Mouse (Mus musculus) mammary gland, adult 2 months (tissue): Measurements from ENCODE around the gene Tmem238l. TPM values are rescaled to one million over a fixed set of nuclear protein-coding genes. Genes with fewer than 3 reads are reported as not detected.

Experiments used
- polyA plus RNA-seq: library from polyadenylated mRNA; depleted of rRNA; stranded (reverse); fragments of >200 nt; gene quantifications from 2 replicates; pipeline ENCODE4 v1.2.3, GENCODE M21; 2012; ENCODE audit warnings: low replicate concordance; rRNA removed

The Tmem238l gene
- 0.25 and 0.79 TPM in 2 replicates for polyA plus RNA-seq

DNA sequence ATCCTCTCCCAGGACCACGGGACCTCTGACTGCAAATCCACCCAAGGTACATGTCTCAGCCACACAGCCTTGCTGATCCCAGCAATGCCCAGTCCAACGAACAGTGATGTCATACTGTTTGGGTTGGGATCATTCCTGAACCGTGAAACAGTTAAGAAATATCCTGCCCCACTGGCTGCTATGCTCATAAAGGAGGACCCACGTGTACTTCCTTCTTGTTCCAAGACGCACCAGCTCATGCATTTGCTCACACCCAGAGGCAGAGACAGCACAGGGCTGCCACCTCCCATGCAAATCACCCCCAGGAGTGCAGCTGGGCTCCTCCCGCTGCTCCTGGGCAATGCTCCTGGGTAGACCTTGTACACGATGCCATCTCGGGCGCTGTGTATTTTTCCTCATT lies at the start of gene Tmem238l:
Gene Tmem238l, plus strand, starts transcription at position 336 of the 400 bp plus-strand sequence.

GRCm38 (mm10) chr11:66911811-66912210 lies 44.6 kb upstream of the Tmem238l start, which contains the start of gene Pirt:
Gene Pirt (plus strand): TSS chr11:66911981.

Other genes starting within 250 kb of the Tmem238l start
- 0.08 TPM in 1 of 2 replicates, not detected in the other for gene Pirt, start 44.7 kb upstream of the Tmem238l start, polyA plus RNA-seq
- gene Tmem220, start 68.5 kb downstream of the Tmem238l start, polyA plus RNA-seq = 1.7 and 4.3 TPM in 2 replicates
- gene Adprm, start 96.0 kb downstream of the Tmem238l start, polyA plus RNA-seq = 8.3 and 21.9 TPM in 2 replicates
- gene Sco1, start 96.0 kb downstream of the Tmem238l start, polyA plus RNA-seq = 3.8 and 4.1 TPM in 2 replicates
- gene Myh3, start 121.7 kb downstream of the Tmem238l start, polyA plus RNA-seq = 0.06 TPM in 1 of 2 replicates, not detected in the other
- gene Myh2, start 214.4 kb downstream of the Tmem238l start, polyA plus RNA-seq = 0.04 and 30.2 TPM in 2 replicates
- gene Myh1, start 243.4 kb downstream of the Tmem238l start, polyA plus RNA-seq = 0.05 and 93.2 TPM in 2 replicates